Mouse (Mus musculus) thymus, adult 2 months (tissue): Measurements from ENCODE around the gene Rhebl1. TPM values are rescaled to one million over a fixed set of nuclear protein-coding genes. Genes with fewer than 3 reads are reported as not detected.
"Not testable (repeated sequence)": the region's sequence is repeated elsewhere in the genome, so short reads cannot be mapped to it uniquely, and the experiment has no call there.

Experiments
- DNase-seq: peaks from one replicate; pipeline ENCODE4 v3.0.0; 2021
- H3K27ac ChIP-seq: fragments of 200-500 bp; 2 replicates; pipeline ENCODE4 v1.5.1; 2012; ENCODE audit warnings: low read length, control low read depth; ENCODE audit not compliant: control insufficient read depth, insufficient read depth
- H3K27me3 ChIP-seq: fragments of 200-500 bp; 2 replicates; pipeline ENCODE4 v1.6.1; 2012; ENCODE audit warnings: mild to moderate bottlenecking, low read length, moderate library complexity, mixed read lengths; ENCODE audit not compliant: control insufficient read depth, insufficient read depth
- H3K36me3 ChIP-seq: fragments of 200-500 bp; 2 replicates; pipeline ENCODE4 v1.6.1; 2012; ENCODE audit warnings: mild to moderate bottlenecking, low read length, moderate library complexity; ENCODE audit not compliant: control insufficient read depth, insufficient read depth
- H3K4me1 ChIP-seq: fragments of 200-500 bp; replicated peaks from 2 replicates; pipeline ENCODE4 v1.6.1; 2012; ENCODE audit warnings: low read length; ENCODE audit not compliant: control insufficient read depth, insufficient read depth
- H3K4me3 ChIP-seq: fragments of 200-500 bp; 2 replicates; pipeline ENCODE4 v1.5.1; 2012; ENCODE audit warnings: mild to moderate bottlenecking, low read length, control low read depth, moderate library complexity; ENCODE audit not compliant: control insufficient read depth, insufficient read depth
- CTCF ChIP-seq: fragments of 200-500 bp; IDR thresholded peaks from 2 replicates; pipeline ENCODE4 v1.5.1; 2012; ENCODE audit warnings: mild to moderate bottlenecking, control low read depth, low read length, moderate library complexity, borderline replicate concordance; ENCODE audit not compliant: control insufficient read depth, poor library complexity, insufficient read depth; ENCODE audit errors: extremely low read depth
- POLR2A ChIP-seq: fragments of 200-500 bp; IDR thresholded peaks from 2 replicates; pipeline ENCODE4 v1.6.1; 2012; ENCODE audit warnings: mild to moderate bottlenecking, low read length, control low read depth, moderate library complexity; ENCODE audit not compliant: control insufficient read depth, poor library complexity, insufficient read depth; ENCODE audit errors: extremely low read depth
- WGBS: fragments of 180-500 bp; shearing (Covaris S2); methylation state at CpG from one replicate; pipeline ENCODE4 v1.1.7; 2018; 5-methylcytosine and 5-hydroxymethylcytosine counted together
- polyA plus RNA-seq: library from polyadenylated mRNA; depleted of rRNA; stranded (reverse); fragments of >200 nt; gene quantifications from 2 replicates; pipeline ENCODE4 v1.2.3, GENCODE M21; 2012

The Rhebl1 gene
- polyA plus RNA-seq, 1 experiment, result 9.8 TPM

GRCm38 (mm10) chr15:98933833-98934216, 39.5 kb upstream of the Rhebl1 start:
- H3K4me1 ChIP-seq, result peaks cover 14% of the 10 kb centered on the region
- H3K27ac ChIP-seq, result peak overlapping the region; percentile 80
- no peaks in the 10 kb centered on the region for H3K27me3 ChIP-seq
- H3K4me3 ChIP-seq, result peak overlapping the region; percentile 83
- peak; percentile 94 for DNase-seq
- peak; percentile 64 for TF ChIP-seq POLR2A
- TF ChIP-seq CTCF, result peak; percentile 51; the same call in 1 of the 2 replicates
- H3K36me3 ChIP-seq, result peaks cover 8% of the 10 kb centered on the region; the same call in 1 of the 2 replicates
- WGBS, result under 1% methylated on average over 35 of the region's 35 CpGs

GRCm38 (mm10) chr15:98933004-98933671, 38.8 kb upstream of the Rhebl1 start:
- H3K4me3 ChIP-seq, result peak overlapping the region; percentile 38
- not testable (repeated sequence) for H3K27me3 ChIP-seq, H3K36me3 ChIP-seq
- H3K27ac ChIP-seq, result peak overlapping the region; percentile 40
- DNase-seq, result peak; percentile 25
- peaks cover 18% of the 10 kb centered on the region for H3K4me1 ChIP-seq
- WGBS, result 4% methylated on average over 8 of the region's 9 CpGs

- WGBS, result 92% methylated on average over 3 of the region's 3 CpGs
- DNase-seq, result no peak
- peaks cover 18% of the 10 kb centered on the region for H3K4me1 ChIP-seq
- H3K27ac ChIP-seq, result no peak overlapping the region
- H3K36me3 ChIP-seq, result peaks cover 8% of the 10 kb centered on the region; the same call in 1 of the 2 replicates
- TF ChIP-seq POLR2A (no peak), CTCF (no peak)
- no peak overlapping the region for H3K4me3 ChIP-seq
- no peaks in the 10 kb centered on the region for H3K27me3 ChIP-seq
Measured at GRCm38 (mm10) chr15:98930998-98931397, 36.7 kb upstream of the Rhebl1 start.

GRCm38 (mm10) chr15:98930017-98930734, 35.8 kb upstream of the Rhebl1 start:
- Histone ChIP-seq H3K4me3 (no peak overlapping the region), H3K27me3 (no peaks in the 10 kb centered on the region), H3K4me1 (peaks cover 14% of the 10 kb centered on the region), H3K36me3 (peaks cover 8% of the 10 kb centered on the region; the same call in 1 of the 2 replicates), H3K27ac (no peak overlapping the region)
- TF ChIP-seq CTCF (no peak), POLR2A (no peak)
- DNase-seq, result no peak
- 73% methylated on average over 8 of the region's 8 CpGs for WGBS

GRCm38 (mm10) chr15:98928598-98929240, 34.4 kb upstream of the Rhebl1 start:
- TF ChIP-seq POLR2A (no peak), CTCF (no peak)
- no peak overlapping the region for H3K4me3 ChIP-seq
- 50% methylated on average over 13 of the region's 13 CpGs for WGBS

GRCm38 (mm10) chr15:98927566-98927965, 33.2 kb upstream of the Rhebl1 start:
- peaks cover 8% of the 10 kb centered on the region; the same call in 1 of the 2 replicates for H3K36me3 ChIP-seq
- DNase-seq, result no peak
- H3K4me1 ChIP-seq, result peaks cover 10% of the 10 kb centered on the region
- WGBS, result 24% methylated on average over 5 of the region's 5 CpGs
- H3K4me3 ChIP-seq, result no peak overlapping the region
- TF ChIP-seq CTCF, result no peak
- TF ChIP-seq POLR2A, result no peak
- H3K27me3 ChIP-seq, result no peaks in the 10 kb centered on the region
- H3K27ac ChIP-seq, result no peak overlapping the region

More at GRCm38 (mm10) chr15:98928598-98929240, 34.4 kb upstream of the Rhebl1 start:
- Histone ChIP-seq H3K4me1 (peaks cover 13% of the 10 kb centered on the region), H3K27me3 (no peaks in the 10 kb centered on the region), H3K27ac (no peak overlapping the region), H3K36me3 (peaks cover 8% of the 10 kb centered on the region; the same call in 1 of the 2 replicates)
- peak; percentile 17 for DNase-seq
